Mouse (Mus musculus) adrenal gland, postnatal 4 days (tissue): ENCODE results near the gene Osbpl10. TPM values are rescaled to one million over a fixed set of nuclear protein-coding genes. Genes with fewer than 3 reads are reported as not detected.
A peak's percentile ranks its signal among the peaks of the same experiment; 100 is the strongest.

Experiments
- DNase-seq, 2 experiments: peaks; one replicate each; pipeline ENCODE4 v3.0.0; 2021 to 2022; ENCODE audit warnings: low spot score in 2 of 2, mixed read lengths in 2 of 2
- total RNA-seq, 2 experiments: library from RNA; stranded (reverse); gene quantifications; 2 replicates each; pipeline ENCODE4 v1.2.3; 2021

The Osbpl10 gene
- total RNA-seq, 2 experiments from 2014 or later = 14.9 to 15.5 TPM

- DNase-seq = no peak
Measured at GRCm38 (mm10) chr9:115067071-115067470, 88.7 kb downstream of the Osbpl10 start.

- no peak for DNase-seq
Measured at GRCm38 (mm10) chr9:115075191-115075590, 96.8 kb downstream of the Osbpl10 start.

GRCm38 (mm10) chr9:115088295-115088993 is 110.1 kb downstream of the Osbpl10 start:
- DNase-seq = peak in 1 of 2 experiments; percentile 25

GRCm38 (mm10) chr9:115089644-115090043 is 111.3 kb downstream of the Osbpl10 start:
- DNase-seq = no peak

- DNase-seq = no peak
Measured at GRCm38 (mm10) chr9:115096481-115096880, 118.1 kb downstream of the Osbpl10 start.

- no peak for DNase-seq
Measured at GRCm38 (mm10) chr9:115097340-115097739, 119.0 kb downstream of the Osbpl10 start.

- no peak for DNase-seq
Measured at GRCm38 (mm10) chr9:115100181-115100915, 122.0 kb downstream of the Osbpl10 start.

GRCm38 (mm10) chr9:115107430-115107829 is 129.1 kb downstream of the Osbpl10 start:
- DNase-seq = no peak

- no peak for DNase-seq
Measured at GRCm38 (mm10) chr9:115110655-115111054, 132.3 kb downstream of the Osbpl10 start.

- no peak for DNase-seq
Measured at GRCm38 (mm10) chr9:115117314-115117713, 138.9 kb downstream of the Osbpl10 start.

- DNase-seq = peak in 1 of 2 experiments; percentile 43
Measured at GRCm38 (mm10) chr9:115120276-115120675, 141.9 kb downstream of the Osbpl10 start.

GRCm38 (mm10) chr9:115120678-115121224 is 142.4 kb downstream of the Osbpl10 start:
- peak; percentile 29 to 36 for DNase-seq

GRCm38 (mm10) chr9:115127342-115127741 is 149.0 kb downstream of the Osbpl10 start:
- DNase-seq = no peak

GRCm38 (mm10) chr9:115133926-115134325 is 155.6 kb downstream of the Osbpl10 start:
- DNase-seq = no peak

- no peak for DNase-seq
Measured at GRCm38 (mm10) chr9:115134736-115135135, 156.4 kb downstream of the Osbpl10 start.

- DNase-seq = no peak
Measured at GRCm38 (mm10) chr9:115135352-115135751, 157.0 kb downstream of the Osbpl10 start.

- no peak for DNase-seq
Measured at GRCm38 (mm10) chr9:115137858-115138257, 159.5 kb downstream of the Osbpl10 start.

GRCm38 (mm10) chr9:115139597-115140332 is 161.4 kb downstream of the Osbpl10 start:
- no peak for DNase-seq

GRCm38 (mm10) chr9:115147141-115147540 is 168.8 kb downstream of the Osbpl10 start:
- no peak for DNase-seq

GRCm38 (mm10) chr9:115147586-115148355 is 169.4 kb downstream of the Osbpl10 start:
- DNase-seq = no peak
